In genomic region chr19:24961172-24961962, GRCm38 (mm10) we compare ENCODE assay signal across 8 mouse cellular contexts. TPM values are rescaled to one million over a fixed set of nuclear protein-coding genes. Genes with fewer than 3 reads are reported as not detected.
A peak's percentile ranks its signal among the peaks of the same experiment; 100 is the strongest.
DNase-seq lines count a peak whose midpoint lies in the region; ATAC-seq lines count a peak whose summit lies in the region.

Gene Cbwd1, minus strand, starts transcription at chr19:24961610.

- H3K36me3 ChIP-seq in hindbrain, embryonic 14.5 days (replicated peaks; ENCODE audit: control insufficient read depth, insufficient read depth) = 0 out of 2 replicates have a peak, but pooled peaks cover under 1% of the 10 kb centered on the region

- peaks cover 5% of the 10 kb centered on the region for H3K4me1 ChIP-seq in hindbrain, embryonic 14.5 days (replicated peaks; ENCODE audit: control insufficient read depth, insufficient read depth, low read length)

- under 1% methylated on average over 36 of the region's 36 CpGs for WGBS in hindbrain, embryonic 14.5 days

- no peaks in the 10 kb centered on the region for H3K27me3 ChIP-seq in hindbrain, embryonic 14.5 days (ENCODE audit: control insufficient read depth, insufficient read depth, low read length)

- peak; percentile 98 for DNase-seq in R1 (ENCODE audit: low read depth, low spot score)
- DNase-seq in cerebellum, postnatal 25 days = peak; percentile 95 to 97
- peak; percentile 92 to 95 for DNase-seq in frontal cortex, postnatal 25 days (ENCODE audit: low spot score in 2 of 2)
- peak; percentile 99 for DNase-seq in hindbrain, embryonic 14.5 days (ENCODE audit: low spot score)
- DNase-seq in layer of hippocampus, postnatal 36 days = peak; percentile 95
- peak; percentile 99 for DNase-seq in lung, postnatal 36 days
- DNase-seq in retina, postnatal 1 day = peak; percentile 99
- peak; percentile 95 to 97 for DNase-seq in urinary bladder, adult 18-20 months (ENCODE audit: low spot score in 2 of 2)

- peak; percentile 99 for ATAC-seq in hindbrain, embryonic 14.5 days (ENCODE audit: low FRiP score)

- no peaks in the 10 kb centered on the region for H3K9me3 ChIP-seq in hindbrain, embryonic 14.5 days (ENCODE audit: control insufficient read depth, low read length)

- H3K4me3 ChIP-seq in hindbrain, embryonic 14.5 days (replicated peaks; ENCODE audit: low read length) = peak within 1 kb of the TSS; percentile 44

- peak within 1 kb of the TSS; percentile 61 for H3K4me2 ChIP-seq in hindbrain, embryonic 14.5 days (replicated peaks)

- peak within 1 kb of the TSS; percentile 1; the same call in 1 of the 2 replicates for H3K27ac ChIP-seq in hindbrain, embryonic 14.5 days

- H3K9ac ChIP-seq in hindbrain, embryonic 14.5 days = peak within 1 kb of the TSS; percentile 55

RNA-seq across cellular contexts. Expression of gene Cbwd1, which starts in this region (rescaled TPM):
- 11.4 and 12.7 TPM in 2 replicates for polyA plus RNA-seq in hindbrain, embryonic 14.5 days (2014; fragmentation: Nextera tagmentation; extraction: Ambion mirVana)
- total RNA-seq in layer of hippocampus, postnatal 36 days (2021) = 10 to 100 TPM; 13.3 to 14.1 TPM

Comparison
In these comparisons a context has a peak if more than half of its experiments do, and no peak if none do; other contexts are left out.
1. Peak in every context shown above with its lines: DNase-seq, ATAC-seq, H3K4me3 ChIP-seq and H3K27ac ChIP-seq.